Mouse (Mus musculus): ENCODE data around the gene Actl7a. TPM values are rescaled to one million over a fixed set of nuclear protein-coding genes. Genes with fewer than 3 reads are reported as not detected.
A peak's percentile ranks its signal among the peaks of the same experiment; 100 is the strongest.

Gene Actl7a
- polyA plus RNA-seq (2015; fragmentation: Nextera tagmentation; extraction: Ambion mirVana), result not detected in 2 replicates

- Histone ChIP-seq H3K9me3 (ENCODE audit: control insufficient read depth, low read length) (no peaks in the 10 kb centered on the region), H3K4me2 (ENCODE audit: low read depth, low read length) (no peak within 1 kb of the TSS), H3K4me1 (replicated peaks; ENCODE audit: control insufficient read depth, insufficient read depth, low read length) (no peaks in the 10 kb centered on the region), H3K27me3 (ENCODE audit: control insufficient read depth, insufficient read depth, low read depth, low read length) (no peaks in the 10 kb centered on the region), H3K27ac (ENCODE audit: low read length) (no peak within 1 kb of the TSS), H3K4me3 (ENCODE audit: low read length) (no peak within 1 kb of the TSS), H3K36me3 (ENCODE audit: control insufficient read depth, insufficient read depth, low read length) (0 out of 2 replicates have a peak, but pooled peaks cover 5% of the 10 kb centered on the region), H3K9ac (ENCODE audit: low read length) (no peak within 1 kb of the TSS)
- no peak for ATAC-seq (ENCODE audit: low read depth)
- WGBS, result 95% methylated on average over 21 of the region's 21 CpGs
Observed at GRCm38 (mm10) chr4:56743363-56744195, at the start of gene Actl7a. TSS of gene Actl7a (plus strand) at chr4:56743413.

DNA sequence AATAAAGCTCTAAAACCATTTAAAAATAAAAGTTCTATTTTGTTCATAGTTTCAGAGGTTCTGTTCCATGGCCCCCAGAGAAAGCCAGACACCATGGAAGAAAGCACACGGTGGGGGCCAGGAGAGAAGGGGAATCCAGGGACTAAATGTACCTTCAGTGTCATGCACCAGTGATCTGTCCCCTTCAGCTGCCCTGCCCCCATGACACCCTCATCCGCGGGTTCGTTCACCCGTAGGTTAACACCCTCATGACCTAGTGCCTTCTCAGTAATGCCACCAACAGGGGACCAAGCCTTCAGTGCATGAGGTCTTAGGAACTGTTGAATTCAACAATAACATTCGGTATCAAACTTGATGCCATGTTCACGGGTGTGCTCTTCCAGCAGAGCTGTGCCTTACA is 46.8 kb upstream of the Actl7a start:
- 69% methylated on average over 7 of the region's 7 CpGs for whole genome bisulfite sequencing
- no peak for ATAC-seq (ENCODE audit: low read depth)
- H3K4me1 ChIP-seq (replicated peaks; ENCODE audit: control insufficient read depth, insufficient read depth, low read length), result 0 out of 2 replicates have a peak, but pooled peaks cover 3% of the 10 kb centered on the region
- no peak overlapping the region for H3K27ac ChIP-seq (ENCODE audit: low read length)
- no peak overlapping the region for H3K4me3 ChIP-seq (ENCODE audit: low read length)
- no peaks in the 10 kb centered on the region for H3K9me3 ChIP-seq (ENCODE audit: control insufficient read depth, low read length)
- H3K27me3 ChIP-seq (ENCODE audit: control insufficient read depth, insufficient read depth, low read depth, low read length), result no peaks in the 10 kb centered on the region
- H3K9ac ChIP-seq (ENCODE audit: low read length), result no peak overlapping the region
- H3K36me3 ChIP-seq (ENCODE audit: control insufficient read depth, insufficient read depth, low read length), result no peaks in the 10 kb centered on the region
- no peak overlapping the region for H3K4me2 ChIP-seq (ENCODE audit: low read depth, low read length)

GRCm38 (mm10) chr4:56698671-56699070 is 44.5 kb upstream of the Actl7a start:
- WGBS, result 25% methylated on average over 5 of the region's 5 CpGs
- Histone ChIP-seq H3K9me3 (ENCODE audit: control insufficient read depth, low read length) (no peaks in the 10 kb centered on the region), H3K27me3 (ENCODE audit: control insufficient read depth, insufficient read depth, low read depth, low read length) (no peaks in the 10 kb centered on the region)

GRCm38 (mm10) chr4:56702234-56702633 is 41.0 kb upstream of the Actl7a start:
- Histone ChIP-seq H3K9ac (ENCODE audit: low read length) (no peak overlapping the region), H3K4me1 (replicated peaks; ENCODE audit: control insufficient read depth, insufficient read depth, low read length) (0 out of 2 replicates have a peak, but pooled peaks cover 3% of the 10 kb centered on the region), H3K36me3 (ENCODE audit: control insufficient read depth, insufficient read depth, low read length) (no peaks in the 10 kb centered on the region), H3K27ac (ENCODE audit: low read length) (no peak overlapping the region), H3K27me3 (ENCODE audit: control insufficient read depth, insufficient read depth, low read depth, low read length) (no peaks in the 10 kb centered on the region), H3K4me2 (ENCODE audit: low read depth, low read length) (no peak overlapping the region), H3K9me3 (ENCODE audit: control insufficient read depth, low read length) (no peaks in the 10 kb centered on the region), H3K4me3 (ENCODE audit: low read length) (no peak overlapping the region)
- 33% methylated on average over 10 of the region's 10 CpGs for WGBS
- no peak for ATAC-seq (ENCODE audit: low read depth)

More at GRCm38 (mm10) chr4:56698671-56699070, 44.5 kb upstream of the Actl7a start:
- Histone ChIP-seq H3K4me1 (replicated peaks; ENCODE audit: control insufficient read depth, insufficient read depth, low read length) (0 out of 2 replicates have a peak, but pooled peaks cover 3% of the 10 kb centered on the region), H3K4me3 (ENCODE audit: low read length) (no peak overlapping the region), H3K36me3 (ENCODE audit: control insufficient read depth, insufficient read depth, low read length) (no peaks in the 10 kb centered on the region), H3K9ac (ENCODE audit: low read length) (no peak overlapping the region), H3K4me2 (ENCODE audit: low read depth, low read length) (no peak overlapping the region), H3K27ac (ENCODE audit: low read length) (no peak overlapping the region)
- no peak for ATAC-seq (ENCODE audit: low read depth)

GRCm38 (mm10) chr4:56713155-56713554 is 30.1 kb upstream of the Actl7a start:
- H3K27ac ChIP-seq (ENCODE audit: low read length), result no peak overlapping the region
- no peaks in the 10 kb centered on the region; the same call in 1 of the 2 replicates for H3K4me1 ChIP-seq (replicated peaks; ENCODE audit: control insufficient read depth, insufficient read depth, low read length)
- no peak for ATAC-seq (ENCODE audit: low read depth)
- no peak overlapping the region for H3K4me3 ChIP-seq (ENCODE audit: low read length)
- H3K27me3 ChIP-seq (ENCODE audit: control insufficient read depth, insufficient read depth, low read depth, low read length), result no peaks in the 10 kb centered on the region
- no peak overlapping the region for H3K9ac ChIP-seq (ENCODE audit: low read length)
- no peaks in the 10 kb centered on the region for H3K36me3 ChIP-seq (ENCODE audit: control insufficient read depth, insufficient read depth, low read length)
- H3K4me2 ChIP-seq (ENCODE audit: low read depth, low read length), result no peak overlapping the region
- WGBS, result 77% methylated on average over 3 of the region's 3 CpGs
- H3K9me3 ChIP-seq (ENCODE audit: control insufficient read depth, low read length), result no peaks in the 10 kb centered on the region

GRCm38 (mm10) chr4:56716801-56717200 is 26.4 kb upstream of the Actl7a start:
- Histone ChIP-seq H3K4me2 (ENCODE audit: low read depth, low read length) (no peak overlapping the region), H3K27ac (ENCODE audit: low read length) (no peak overlapping the region), H3K4me1 (replicated peaks; ENCODE audit: control insufficient read depth, insufficient read depth, low read length) (no peaks in the 10 kb centered on the region), H3K9me3 (ENCODE audit: control insufficient read depth, low read length) (no peaks in the 10 kb centered on the region), H3K27me3 (ENCODE audit: control insufficient read depth, insufficient read depth, low read depth, low read length) (no peaks in the 10 kb centered on the region), H3K4me3 (ENCODE audit: low read length) (no peak overlapping the region), H3K36me3 (ENCODE audit: control insufficient read depth, insufficient read depth, low read length) (no peaks in the 10 kb centered on the region), H3K9ac (ENCODE audit: low read length) (no peak overlapping the region)
- no peak for ATAC-seq (ENCODE audit: low read depth)
- 46% methylated on average over 5 of the region's 5 CpGs for WGBS

DNA sequence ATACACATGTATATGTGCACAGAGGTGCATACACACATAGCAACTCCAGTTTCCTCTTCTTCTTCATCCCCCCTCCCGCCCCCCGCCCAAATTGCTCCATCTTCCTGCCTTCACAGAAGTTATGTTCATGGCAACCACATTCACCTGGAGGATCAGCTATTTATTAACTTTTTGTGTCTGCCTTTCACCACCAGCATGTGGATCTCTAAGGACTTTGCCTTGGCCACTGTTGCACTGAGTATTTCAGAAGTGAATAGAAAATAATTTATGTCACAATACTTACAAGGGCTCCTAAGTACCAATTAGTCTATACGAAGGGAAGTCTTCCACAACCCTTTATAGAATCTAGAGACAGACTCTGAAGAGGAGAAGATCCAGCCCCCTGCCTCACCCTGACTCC is 25.3 kb upstream of the Actl7a start:
- Histone ChIP-seq H3K4me3 (ENCODE audit: low read length) (no peak overlapping the region), H3K36me3 (ENCODE audit: control insufficient read depth, insufficient read depth, low read length) (no peaks in the 10 kb centered on the region), H3K4me2 (ENCODE audit: low read depth, low read length) (no peak overlapping the region), H3K27me3 (ENCODE audit: control insufficient read depth, insufficient read depth, low read depth, low read length) (no peaks in the 10 kb centered on the region), H3K9ac (ENCODE audit: low read length) (no peak overlapping the region), H3K4me1 (replicated peaks; ENCODE audit: control insufficient read depth, insufficient read depth, low read length) (no peaks in the 10 kb centered on the region), H3K27ac (ENCODE audit: low read length) (no peak overlapping the region), H3K9me3 (ENCODE audit: control insufficient read depth, low read length) (no peaks in the 10 kb centered on the region)
- ATAC-seq (ENCODE audit: low read depth), result no peak
- 87% methylated on average over 3 of the region's 3 CpGs for WGBS

- no peaks in the 10 kb centered on the region for H3K9me3 ChIP-seq (ENCODE audit: control insufficient read depth, low read length)
- no peak overlapping the region for H3K4me3 ChIP-seq (ENCODE audit: low read length)
- WGBS, result 43% methylated on average over 12 of the region's 12 CpGs
- H3K27ac ChIP-seq (ENCODE audit: low read length), result no peak overlapping the region
- H3K4me1 ChIP-seq (replicated peaks; ENCODE audit: control insufficient read depth, insufficient read depth, low read length), result no peaks in the 10 kb centered on the region
- H3K27me3 ChIP-seq (ENCODE audit: control insufficient read depth, insufficient read depth, low read depth, low read length), result no peaks in the 10 kb centered on the region
- no peak overlapping the region for H3K4me2 ChIP-seq (ENCODE audit: low read depth, low read length)
- no peaks in the 10 kb centered on the region for H3K36me3 ChIP-seq (ENCODE audit: control insufficient read depth, insufficient read depth, low read length)
- no peak overlapping the region for H3K9ac ChIP-seq (ENCODE audit: low read length)
- 0 out of 2 replicates have a peak, but pooled peaks have one; percentile 51 for ATAC-seq (ENCODE audit: low read depth)
Observed at GRCm38 (mm10) chr4:56718573-56719442, 24.4 kb upstream of the Actl7a start.

- H3K27ac ChIP-seq (ENCODE audit: low read length), result no peak overlapping the region
- no peaks in the 10 kb centered on the region for H3K36me3 ChIP-seq (ENCODE audit: control insufficient read depth, insufficient read depth, low read length)
- H3K4me1 ChIP-seq (replicated peaks; ENCODE audit: control insufficient read depth, insufficient read depth, low read length), result no peaks in the 10 kb centered on the region
- H3K4me2 ChIP-seq (ENCODE audit: low read depth, low read length), result no peak overlapping the region
- no peak for ATAC-seq (ENCODE audit: low read depth)
- WGBS, result 60% methylated on average over 9 of the region's 9 CpGs
- H3K9ac ChIP-seq (ENCODE audit: low read length), result no peak overlapping the region
- H3K4me3 ChIP-seq (ENCODE audit: low read length), result no peak overlapping the region
- H3K27me3 ChIP-seq (ENCODE audit: control insufficient read depth, insufficient read depth, low read depth, low read length), result no peaks in the 10 kb centered on the region
- H3K9me3 ChIP-seq (ENCODE audit: control insufficient read depth, low read length), result no peaks in the 10 kb centered on the region
Observed at GRCm38 (mm10) chr4:56719456-56719855, 23.8 kb upstream of the Actl7a start.

All from lung, embryonic 16.5 days (tissue).